Mouse (Mus musculus) neural tube, embryonic 12.5 days (tissue): ENCODE results near the gene Cct7. TPM values are rescaled to one million over a fixed set of nuclear protein-coding genes. Genes with fewer than 3 reads are reported as not detected.

Experiments used
- ATAC-seq: fragments of 200-750 bp; cut with Nextera tagmentation; 2 replicates; pipeline ENCODE4 v1.8.0; 2017; ENCODE audit warnings: low read depth, mild to moderate bottlenecking, moderate TSS enrichment, moderate library complexity; ENCODE audit not compliant: low FRiP score
- H3K27ac ChIP-seq: fragments of 300-500 bp; sonication (generic); 2 replicates; pipeline ENCODE4 v1.5.1; 2016
- H3K27me3 ChIP-seq: fragments of 300-500 bp; sonication (generic); replicated peaks from 2 replicates; pipeline ENCODE4 v1.6.1; 2016; ENCODE audit warnings: mild to moderate bottlenecking
- H3K36me3 ChIP-seq: fragments of 300-500 bp; sonication (generic); 2 replicates; pipeline ENCODE4 v1.6.1; 2016; ENCODE audit warnings: mild to moderate bottlenecking
- H3K4me1 ChIP-seq: fragments of 300-500 bp; sonication (generic); 2 replicates; pipeline ENCODE4 v1.6.1; 2016
- H3K4me2 ChIP-seq: fragments of 300-500 bp; sonication (generic); replicated peaks from 2 replicates; pipeline ENCODE4 v1.6.1; 2016; ENCODE audit warnings: mild to moderate bottlenecking
- H3K4me3 ChIP-seq: fragments of 300-500 bp; sonication (generic); 2 replicates; pipeline ENCODE4 v1.5.1; 2016
- H3K9ac ChIP-seq: fragments of 300-500 bp; sonication (generic); 2 replicates; pipeline ENCODE4 v1.6.1; 2016; ENCODE audit warnings: mild to moderate bottlenecking
- H3K9me3 ChIP-seq: fragments of 300-500 bp; sonication (generic); 2 replicates; pipeline ENCODE4 v1.6.1; 2016; ENCODE audit warnings: mild to moderate bottlenecking
- WGBS: fragments of 180-500 bp; shearing (Covaris S2); methylation state at CpG from one replicate; pipeline ENCODE4 v1.1.7; 2016; 5-methylcytosine and 5-hydroxymethylcytosine counted together
- polyA plus RNA-seq: library from polyadenylated mRNA; unstranded; fragments of >200 nt; fragmentation: Nextera tagmentation; extraction: Ambion mirVana; gene quantifications from 2 replicates; pipeline ENCODE4 v1.2.1, GENCODE M21; 2016

The Cct7 gene
- polyA plus RNA-seq, 1 experiment from 2014 or later: 590 TPM

DNA sequence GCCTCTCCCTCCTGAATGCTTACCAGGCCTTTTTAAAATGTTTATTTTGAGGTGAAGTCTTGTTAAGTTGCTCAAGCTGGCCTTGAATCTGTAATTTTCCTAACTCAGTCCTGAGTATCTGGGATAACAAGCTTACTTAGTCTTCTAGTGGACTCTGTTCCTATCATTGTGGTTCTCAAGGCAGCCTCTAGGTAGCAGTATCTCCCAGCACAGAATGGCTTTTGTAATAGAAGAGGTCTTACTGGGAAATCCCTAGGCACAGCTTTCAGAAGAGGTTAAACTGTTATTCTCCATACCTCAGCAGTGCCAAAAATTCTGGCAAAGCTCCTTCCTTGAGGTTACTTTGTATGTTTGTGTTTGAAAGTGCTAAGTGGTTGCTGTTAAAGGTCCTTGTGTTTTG, 14.1 kb downstream of the Cct7 start:
- peaks cover 94% of the 10 kb centered on the region for H3K36me3 ChIP-seq
- H3K9ac ChIP-seq: no peak overlapping the region
- no peaks in the 10 kb centered on the region for H3K9me3 ChIP-seq
- no peak overlapping the region for H3K4me3 ChIP-seq
- no peak overlapping the region for H3K27ac ChIP-seq
- H3K4me2 ChIP-seq: no peak overlapping the region
- H3K4me1 ChIP-seq: no peaks in the 10 kb centered on the region
- no peaks in the 10 kb centered on the region for H3K27me3 ChIP-seq
- no peak for ATAC-seq

DNA sequence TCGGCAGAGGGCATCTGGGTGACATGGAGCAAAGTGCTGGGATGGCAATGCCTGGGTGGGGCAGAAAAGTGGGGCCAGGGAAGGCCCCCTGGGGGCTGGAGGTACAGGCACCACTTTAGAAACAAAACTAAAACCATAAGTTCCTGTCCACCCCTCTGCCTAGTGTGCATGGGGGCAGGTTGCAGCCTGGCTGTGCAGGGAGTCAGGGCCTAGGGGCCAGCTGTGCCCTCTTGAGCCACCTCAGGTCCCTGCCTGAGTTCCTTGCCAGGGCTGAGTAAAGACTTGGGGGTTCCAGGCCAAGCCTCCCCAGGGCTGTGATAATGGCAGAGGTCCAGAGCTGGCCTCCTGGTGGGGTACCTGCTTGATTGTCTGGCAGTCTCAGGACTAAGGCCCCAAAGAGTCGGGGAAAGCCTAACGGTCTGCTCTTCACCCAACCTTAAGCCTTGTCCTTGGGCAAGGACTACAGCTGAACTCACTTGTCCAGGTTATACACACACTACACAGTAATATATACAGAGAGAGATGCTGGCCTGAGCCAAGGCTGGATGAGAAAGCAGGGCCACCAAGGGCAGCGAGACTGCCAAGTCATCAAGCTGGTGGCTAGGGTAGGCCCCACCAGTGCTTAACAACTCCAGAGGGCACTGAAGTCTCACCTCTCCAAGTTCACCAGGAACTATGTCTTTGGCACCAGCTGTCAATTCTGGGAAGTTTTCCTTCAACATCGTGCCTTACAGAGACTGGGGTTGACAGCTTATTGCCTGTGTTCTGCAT, 18.5 kb downstream of the Cct7 start:
- H3K9ac ChIP-seq: no peak overlapping the region
- no peaks in the 10 kb centered on the region for H3K9me3 ChIP-seq
- no peaks in the 10 kb centered on the region for H3K4me1 ChIP-seq
- WGBS: 72% methylated on average over 5 of the region's 5 CpGs
- no peak for ATAC-seq
- H3K36me3 ChIP-seq: peaks cover 50% of the 10 kb centered on the region
- no peaks in the 10 kb centered on the region for H3K27me3 ChIP-seq
- H3K27ac ChIP-seq: no peak overlapping the region
- H3K4me3 ChIP-seq: no peak overlapping the region
- H3K4me2 ChIP-seq: no peak overlapping the region

GRCm38 (mm10) chr6:85471962-85472361, 20.6 kb downstream of the Cct7 start:
- Histone ChIP-seq H3K9me3 (no peaks in the 10 kb centered on the region), H3K4me3 (no peak overlapping the region), H3K27ac (no peak overlapping the region), H3K9ac (no peak overlapping the region), H3K4me2 (no peak overlapping the region), H3K36me3 (peaks cover 29% of the 10 kb centered on the region), H3K27me3 (no peaks in the 10 kb centered on the region), H3K4me1 (no peaks in the 10 kb centered on the region)
- WGBS: 68% methylated on average over 8 of the region's 8 CpGs
- no peak for ATAC-seq

GRCm38 (mm10) chr6:85472542-85472941, 21.2 kb downstream of the Cct7 start:
- Histone ChIP-seq H3K9ac (0 out of 2 replicates have a peak overlapping the region, but pooled peaks have one; percentile 2), H3K36me3 (peaks cover 23% of the 10 kb centered on the region), H3K4me3 (no peak overlapping the region), H3K27ac (no peak overlapping the region), H3K4me2 (no peak overlapping the region), H3K27me3 (no peaks in the 10 kb centered on the region), H3K4me1 (no peaks in the 10 kb centered on the region), H3K9me3 (no peaks in the 10 kb centered on the region)
- no peak for ATAC-seq
- WGBS: 51% methylated on average over 5 of the region's 5 CpGs

- peaks cover 11% of the 10 kb centered on the region for H3K27me3 ChIP-seq
- H3K4me2 ChIP-seq: no peak overlapping the region
- H3K36me3 ChIP-seq: no peaks in the 10 kb centered on the region
- no peak overlapping the region for H3K9ac ChIP-seq
- no peak overlapping the region for H3K4me3 ChIP-seq
- no peak overlapping the region for H3K27ac ChIP-seq
- WGBS: 88% methylated on average over 3 of the region's 3 CpGs
- no peaks in the 10 kb centered on the region for H3K4me1 ChIP-seq
- no peak for ATAC-seq
- no peaks in the 10 kb centered on the region for H3K9me3 ChIP-seq
Observed at GRCm38 (mm10) chr6:85475581-85475980, 24.3 kb downstream of the Cct7 start.

DNA sequence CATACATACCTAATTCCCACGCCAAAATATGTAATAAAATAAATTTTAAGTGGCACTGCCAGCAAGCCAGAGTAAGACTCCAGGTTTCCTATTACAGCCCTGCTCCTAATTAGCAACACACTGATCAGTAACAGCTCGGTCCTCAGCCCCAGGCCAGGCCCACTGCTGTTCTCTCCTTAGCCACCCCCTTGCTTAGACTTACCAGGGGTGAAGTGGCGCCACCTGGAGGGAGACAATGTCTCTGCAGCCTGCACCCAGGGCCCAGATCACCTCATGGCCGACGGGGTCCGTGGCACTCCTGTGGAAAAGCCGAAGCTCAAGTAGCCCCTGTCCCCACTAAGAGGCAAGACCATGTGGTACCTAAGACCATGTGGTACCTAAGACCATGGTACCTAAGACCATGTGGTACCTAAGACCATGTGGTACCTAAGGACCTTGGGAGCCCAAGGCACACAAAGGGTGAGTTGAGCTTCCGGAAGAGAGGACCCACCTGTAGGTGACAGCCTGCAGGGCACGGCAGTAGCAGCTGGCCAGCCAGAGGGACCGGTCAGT, 26.1 kb downstream of the Cct7 start:
- Histone ChIP-seq H3K36me3 (no peaks in the 10 kb centered on the region), H3K4me3 (no peak overlapping the region), H3K4me2 (no peak overlapping the region), H3K9me3 (no peaks in the 10 kb centered on the region), H3K27me3 (peaks cover 22% of the 10 kb centered on the region), H3K9ac (no peak overlapping the region), H3K27ac (no peak overlapping the region), H3K4me1 (no peaks in the 10 kb centered on the region)
- WGBS: 36% methylated on average over 10 of the region's 10 CpGs
- no peak for ATAC-seq

- Histone ChIP-seq H3K9ac (no peak overlapping the region), H3K4me1 (no peaks in the 10 kb centered on the region), H3K4me3 (no peak overlapping the region), H3K9me3 (no peaks in the 10 kb centered on the region), H3K27me3 (peaks cover 29% of the 10 kb centered on the region), H3K4me2 (no peak overlapping the region), H3K36me3 (no peaks in the 10 kb centered on the region), H3K27ac (no peak overlapping the region)
- ATAC-seq: no peak
- WGBS: 44% methylated on average over 14 of the region's 14 CpGs
Observed at GRCm38 (mm10) chr6:85478416-85478815, 27.1 kb downstream of the Cct7 start.

DNA sequence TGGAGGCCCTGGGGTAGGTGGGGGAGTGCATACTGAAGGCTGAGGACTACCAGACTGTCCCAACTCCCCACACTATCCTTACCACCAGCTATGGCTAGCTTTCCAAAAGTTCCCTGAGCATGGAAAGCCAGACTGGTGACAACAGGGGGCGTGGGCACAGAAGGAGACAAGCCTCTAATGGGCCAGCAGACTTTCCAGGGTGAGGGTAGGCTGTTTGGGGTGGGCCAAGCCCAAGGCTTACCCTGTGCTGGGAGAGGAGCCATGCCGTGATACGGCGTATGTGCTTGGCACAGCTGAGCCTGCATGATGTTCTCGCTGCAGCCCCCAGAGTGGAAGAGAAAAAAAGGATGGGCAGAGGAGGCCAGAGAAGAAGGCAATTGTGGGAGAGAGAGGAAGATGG, 28.7 kb downstream of the Cct7 start:
- no peak for ATAC-seq
- WGBS: 84% methylated on average over 5 of the region's 5 CpGs
- Histone ChIP-seq H3K27ac (no peak overlapping the region), H3K9me3 (no peaks in the 10 kb centered on the region), H3K4me3 (no peak overlapping the region), H3K36me3 (no peaks in the 10 kb centered on the region), H3K4me2 (no peak overlapping the region), H3K4me1 (peaks cover 10% of the 10 kb centered on the region), H3K27me3 (peaks cover 45% of the 10 kb centered on the region), H3K9ac (no peak overlapping the region)

GRCm38 (mm10) chr6:85480685-85481084, 29.4 kb downstream of the Cct7 start:
- Histone ChIP-seq H3K36me3 (no peaks in the 10 kb centered on the region), H3K4me2 (no peak overlapping the region), H3K9ac (no peak overlapping the region), H3K4me1 (peaks cover 10% of the 10 kb centered on the region), H3K9me3 (no peaks in the 10 kb centered on the region), H3K4me3 (no peak overlapping the region), H3K27me3 (peaks cover 52% of the 10 kb centered on the region), H3K27ac (no peak overlapping the region)
- ATAC-seq: no peak
- WGBS: 71% methylated on average over 16 of the region's 16 CpGs

DNA sequence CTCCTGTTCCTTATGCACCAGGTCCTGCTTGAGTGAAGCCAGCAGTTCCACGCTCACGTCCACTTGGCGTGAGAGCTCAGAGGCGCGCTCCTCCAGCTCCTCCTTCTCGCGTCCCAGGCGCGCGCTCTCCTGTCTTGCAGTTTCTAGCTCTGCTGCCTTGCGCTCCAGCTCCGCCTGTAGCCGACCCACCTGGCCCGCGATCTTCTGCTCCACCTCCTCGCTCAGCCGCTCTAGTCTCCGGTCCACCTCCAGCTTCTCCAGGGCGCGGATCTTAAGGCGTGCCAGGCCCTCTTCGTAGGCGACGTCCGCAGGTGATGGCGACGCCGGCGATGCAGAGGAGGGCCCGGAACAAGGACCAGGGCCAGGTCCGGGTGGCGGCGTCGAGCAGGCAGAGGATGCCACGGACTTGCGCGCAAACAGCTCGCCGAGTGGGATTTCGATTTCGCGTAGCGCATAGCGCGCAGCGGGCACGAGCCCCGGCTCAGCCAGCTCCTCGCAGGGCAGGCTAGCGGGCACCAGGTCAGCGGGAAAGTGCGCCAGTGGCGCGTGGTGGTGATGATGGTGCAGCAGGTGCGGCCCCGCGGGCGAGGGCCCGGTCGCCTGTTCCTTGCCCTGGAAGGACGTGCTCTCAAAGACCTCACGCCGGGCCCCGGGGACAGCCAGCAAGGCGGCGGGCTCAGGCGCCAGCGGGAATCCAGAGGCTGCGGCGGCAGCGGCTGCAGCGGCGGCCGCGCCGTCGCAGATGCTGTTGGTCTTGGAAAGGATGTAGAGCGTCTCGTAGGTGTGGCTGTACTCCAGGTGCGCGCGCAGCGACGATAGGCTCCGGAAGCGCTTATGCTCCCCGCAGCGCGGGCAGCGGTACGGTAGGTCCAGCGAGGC, 32.8 kb downstream of the Cct7 start:
- no peak overlapping the region for H3K9ac ChIP-seq
- H3K36me3 ChIP-seq: no peaks in the 10 kb centered on the region
- peak overlapping the region; percentile 25 for H3K4me3 ChIP-seq
- ATAC-seq: no peak
- no peak overlapping the region for H3K27ac ChIP-seq
- H3K9me3 ChIP-seq: no peaks in the 10 kb centered on the region
- H3K4me1 ChIP-seq: peaks cover 17% of the 10 kb centered on the region
- H3K4me2 ChIP-seq: peak overlapping the region; percentile 55
- H3K27me3 ChIP-seq: peaks cover 56% of the 10 kb centered on the region
- 3% methylated on average over 91 of the region's 92 CpGs for WGBS

- no peak for ATAC-seq
- H3K27ac ChIP-seq: no peak overlapping the region
- no peak overlapping the region for H3K4me2 ChIP-seq
- H3K27me3 ChIP-seq: peaks cover 48% of the 10 kb centered on the region
- peaks cover 17% of the 10 kb centered on the region for H3K4me1 ChIP-seq
- H3K9me3 ChIP-seq: no peaks in the 10 kb centered on the region
- 75% methylated on average over 2 of the region's 2 CpGs for WGBS
- no peak overlapping the region for H3K4me3 ChIP-seq
- no peaks in the 10 kb centered on the region for H3K36me3 ChIP-seq
- no peak overlapping the region for H3K9ac ChIP-seq
Observed at GRCm38 (mm10) chr6:85485738-85486137, 34.4 kb downstream of the Cct7 start.

- 50% methylated on average over 4 of the region's 4 CpGs for WGBS
- H3K36me3 ChIP-seq: no peaks in the 10 kb centered on the region
- no peaks in the 10 kb centered on the region for H3K9me3 ChIP-seq
- H3K4me1 ChIP-seq: peaks cover 17% of the 10 kb centered on the region
- no peak for ATAC-seq
- H3K4me3 ChIP-seq: no peak overlapping the region
- peaks cover 30% of the 10 kb centered on the region for H3K27me3 ChIP-seq
- no peak overlapping the region for H3K27ac ChIP-seq
- H3K9ac ChIP-seq: no peak overlapping the region
- no peak overlapping the region for H3K4me2 ChIP-seq
Observed at GRCm38 (mm10) chr6:85488510-85488909, 37.2 kb downstream of the Cct7 start.
